Mouse (Mus musculus) splenic B cell, adult 2 months (primary cell): ENCODE measurements around the gene Hp1bp3.

Experiments used
- DNase-seq: peaks from one replicate; pipeline ENCODE4 v3.0.0-alpha.2; 2011; ENCODE audit warnings: low read depth, low spot score
- H3K27me3 ChIP-seq: 2 replicates; pipeline ENCODE4 v1.6.1; 2012; ENCODE audit warnings: mild to moderate bottlenecking, low read length, moderate library complexity, mixed read lengths; ENCODE audit not compliant: control insufficient read depth, poor library complexity, insufficient read depth, severe bottlenecking
- H3K36me3 ChIP-seq: 2 replicates; pipeline ENCODE4 v1.6.1; 2012; ENCODE audit warnings: mild to moderate bottlenecking, low read length, moderate library complexity, mixed read lengths; ENCODE audit not compliant: control insufficient read depth, poor library complexity, insufficient read depth, severe bottlenecking

Gene Hp1bp3

DNA sequence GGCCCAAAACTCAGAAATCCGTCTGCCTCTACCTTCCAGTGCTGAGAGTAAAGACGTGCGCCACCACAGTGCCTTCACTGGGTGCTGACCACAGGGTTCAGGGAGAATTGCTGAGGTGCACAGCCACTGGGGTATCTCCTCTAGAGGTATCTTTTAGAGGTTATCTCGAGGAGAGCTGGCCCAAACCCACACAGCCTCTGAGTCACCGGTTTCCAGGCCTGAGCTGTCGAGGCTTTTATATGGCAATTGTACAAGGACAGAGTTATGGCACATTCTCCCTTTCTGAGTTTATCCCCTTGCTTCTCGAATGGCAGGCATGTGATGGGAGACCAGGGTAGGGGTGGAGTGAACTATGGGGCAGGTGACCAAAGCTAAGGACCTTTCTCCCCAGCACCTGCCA is 42.6 kb downstream of the Hp1bp3 start:
- H3K27me3 ChIP-seq: no peaks in the 10 kb centered on the region
- H3K36me3 ChIP-seq: no peaks in the 10 kb centered on the region
- no peak for DNase-seq

DNA sequence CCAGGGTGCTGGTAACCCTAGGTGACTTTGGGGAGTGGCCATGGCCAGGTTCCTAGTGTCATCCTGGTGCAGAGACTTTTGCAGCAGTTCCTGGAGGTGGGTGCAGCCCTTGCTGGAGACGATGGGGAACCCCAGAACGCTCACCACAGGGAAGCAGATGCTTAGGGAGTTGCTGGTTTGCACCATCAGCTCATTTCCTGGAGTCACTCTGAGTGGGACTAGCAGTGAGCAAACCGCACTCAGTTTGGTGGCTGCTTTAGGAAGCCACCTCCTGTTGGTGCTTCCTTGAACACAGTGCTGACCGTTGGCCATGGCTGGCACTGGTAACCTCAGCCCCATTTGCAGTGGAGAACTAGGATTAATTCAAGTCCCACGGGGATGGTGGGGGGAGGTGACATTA is 43.4 kb downstream of the Hp1bp3 start:
- no peaks in the 10 kb centered on the region for H3K27me3 ChIP-seq
- no peaks in the 10 kb centered on the region for H3K36me3 ChIP-seq
- DNase-seq: no peak

DNA sequence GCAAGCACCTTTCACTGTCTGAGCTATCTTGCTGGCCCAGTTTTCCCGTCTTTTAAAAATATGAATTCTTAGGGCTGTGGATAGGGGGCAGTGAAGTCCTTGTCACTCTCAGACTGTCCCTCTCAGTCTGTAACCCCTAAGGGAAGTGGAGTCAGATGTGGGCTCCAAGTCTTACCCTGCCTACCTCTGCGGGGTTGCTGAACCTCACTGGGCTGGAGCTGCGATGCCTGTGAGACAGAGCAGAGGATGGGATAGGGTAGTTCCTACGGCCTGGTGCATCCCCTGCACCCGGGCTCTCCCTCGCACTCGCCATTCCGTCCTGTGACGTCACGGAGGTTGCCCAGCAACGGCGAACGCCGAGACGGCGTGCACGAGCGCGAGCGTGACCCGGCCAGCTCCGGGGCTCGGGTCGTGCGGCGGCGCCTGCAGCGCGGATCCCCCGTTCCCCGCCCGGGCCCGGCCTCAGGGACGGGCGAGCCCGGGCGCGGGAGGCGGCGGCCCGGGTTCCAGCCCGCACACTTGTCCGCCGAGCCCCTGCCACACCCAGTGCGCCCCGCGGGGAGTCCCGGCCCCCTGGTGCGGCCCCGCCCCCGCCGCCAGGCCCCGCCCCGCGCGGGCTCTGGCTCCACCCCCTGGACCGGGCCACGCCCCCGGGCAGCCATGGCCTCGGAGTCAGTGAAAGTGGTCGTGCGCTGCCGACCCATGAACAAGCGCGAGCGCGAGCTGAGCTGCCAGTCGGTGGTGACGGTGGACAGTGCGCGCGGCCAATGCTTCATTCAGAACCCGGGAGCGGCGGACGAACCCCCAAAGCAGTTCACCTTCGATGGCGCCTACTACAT is 46.0 kb downstream of the Hp1bp3 start:
- DNase-seq: peak; percentile 91
- Histone ChIP-seq H3K36me3 (no peaks in the 10 kb centered on the region), H3K27me3 (no peaks in the 10 kb centered on the region)

DNA sequence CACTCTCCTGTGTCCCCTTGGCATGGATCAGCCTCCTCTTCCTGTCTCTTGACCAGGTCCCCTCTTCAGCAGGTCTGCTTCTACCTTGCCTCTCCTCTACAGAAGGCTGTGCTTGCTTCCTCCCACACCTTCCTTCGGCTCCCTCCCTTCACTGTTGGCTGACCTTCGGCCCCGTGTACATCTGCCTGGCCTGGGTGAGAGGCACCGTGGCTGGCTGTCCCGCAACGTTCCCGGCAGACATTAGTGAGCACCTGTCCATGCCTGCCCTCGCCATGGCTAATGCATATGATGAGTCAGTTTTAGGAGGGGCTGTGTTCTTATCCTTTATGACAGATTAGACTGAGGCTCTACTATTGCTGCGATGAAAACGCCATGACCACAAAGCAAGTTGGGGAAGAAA is 51.8 kb downstream of the Hp1bp3 start:
- Histone ChIP-seq H3K36me3 (no peaks in the 10 kb centered on the region), H3K27me3 (no peaks in the 10 kb centered on the region)
- DNase-seq: no peak

DNA sequence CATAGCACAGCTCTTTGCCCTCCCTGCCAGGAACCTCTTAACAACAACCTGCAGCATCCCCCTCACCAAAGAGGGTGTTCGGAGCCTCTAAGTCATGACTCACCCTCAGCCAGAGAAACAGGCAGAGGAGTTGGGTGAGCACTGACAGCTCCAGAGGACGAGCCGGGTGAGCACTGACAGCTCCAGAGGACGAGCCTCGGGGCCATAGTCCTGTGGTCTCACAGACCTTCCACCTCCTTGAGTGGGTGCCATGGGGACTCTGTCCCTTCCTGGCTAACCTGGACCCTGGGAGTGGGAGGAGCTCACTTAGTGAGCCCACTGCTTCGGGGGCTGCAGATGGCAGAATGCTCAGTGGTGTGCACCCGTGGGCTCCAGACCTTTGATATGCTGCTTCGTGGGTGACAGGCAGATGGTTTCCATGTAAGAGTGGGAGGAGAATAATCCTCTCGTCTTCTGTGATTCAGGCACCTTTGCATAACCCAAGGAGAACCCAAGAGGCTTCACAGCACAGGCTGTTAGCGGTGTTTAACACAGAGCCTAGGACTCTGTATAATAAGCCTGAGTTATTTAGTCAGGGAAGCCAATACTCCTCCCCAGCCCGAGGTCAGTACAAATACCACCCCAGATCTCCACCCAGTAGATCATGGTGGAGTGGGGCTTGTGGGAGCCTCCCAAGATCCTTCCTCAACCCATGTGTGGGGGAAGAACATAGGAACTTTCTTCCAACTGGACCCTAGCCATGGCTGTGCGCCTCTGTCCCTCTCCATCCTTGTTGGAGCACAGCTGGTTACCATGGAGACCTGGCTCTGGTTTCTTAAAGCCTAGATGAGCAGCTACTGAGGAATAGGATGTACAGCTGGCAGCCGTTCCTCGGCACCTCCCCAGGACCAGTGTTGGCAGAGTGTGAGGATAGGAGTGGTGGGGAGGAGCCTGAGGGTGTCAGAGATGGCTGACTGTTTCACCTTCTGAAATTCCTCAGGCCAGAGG is 56.2 kb downstream of the Hp1bp3 start:
- H3K27me3 ChIP-seq: no peaks in the 10 kb centered on the region
- no peak for DNase-seq
- H3K36me3 ChIP-seq: no peaks in the 10 kb centered on the region

DNA sequence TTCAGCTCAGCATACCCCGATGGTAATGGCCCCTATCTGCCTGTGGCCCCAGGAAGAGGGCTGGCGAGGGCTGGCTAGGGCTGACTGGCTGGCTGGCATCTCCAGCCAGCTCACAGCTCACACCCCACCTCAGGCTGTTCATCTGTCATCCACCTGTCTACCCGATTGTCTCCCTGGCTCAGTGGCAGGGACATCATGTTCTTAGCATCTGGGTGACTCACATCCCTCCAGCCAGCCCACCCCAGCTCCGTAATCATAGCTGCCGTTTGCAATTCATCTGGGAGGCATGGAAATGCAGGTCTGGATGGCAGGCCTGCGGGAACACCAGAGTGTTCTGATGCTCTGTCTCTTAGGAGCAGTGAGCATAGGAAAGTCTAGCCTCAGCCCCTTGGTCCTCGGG is 62.2 kb downstream of the Hp1bp3 start:
- H3K36me3 ChIP-seq: no peaks in the 10 kb centered on the region
- no peak for DNase-seq
- H3K27me3 ChIP-seq: no peaks in the 10 kb centered on the region

DNA sequence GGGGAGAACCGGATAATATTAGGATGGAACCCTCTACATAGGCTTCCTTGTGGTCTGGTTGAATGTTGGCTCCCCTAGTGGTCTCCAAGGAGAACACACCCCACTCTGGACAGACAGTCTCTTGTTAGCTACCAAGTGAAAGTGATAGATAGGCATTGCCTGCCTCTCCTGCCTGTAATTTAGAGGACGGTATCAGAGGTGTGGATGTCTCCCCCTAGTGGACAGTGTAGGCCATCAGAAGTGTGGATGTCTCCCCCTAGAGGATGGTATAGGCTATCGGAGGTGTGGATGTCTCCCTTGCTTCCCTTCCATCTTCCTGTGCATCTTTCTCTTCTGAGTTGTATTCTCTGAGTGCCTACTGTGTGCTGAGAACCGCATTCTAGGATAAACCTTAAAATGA is 66.7 kb downstream of the Hp1bp3 start:
- DNase-seq: peak; percentile 93
- H3K27me3 ChIP-seq: no peaks in the 10 kb centered on the region

DNA sequence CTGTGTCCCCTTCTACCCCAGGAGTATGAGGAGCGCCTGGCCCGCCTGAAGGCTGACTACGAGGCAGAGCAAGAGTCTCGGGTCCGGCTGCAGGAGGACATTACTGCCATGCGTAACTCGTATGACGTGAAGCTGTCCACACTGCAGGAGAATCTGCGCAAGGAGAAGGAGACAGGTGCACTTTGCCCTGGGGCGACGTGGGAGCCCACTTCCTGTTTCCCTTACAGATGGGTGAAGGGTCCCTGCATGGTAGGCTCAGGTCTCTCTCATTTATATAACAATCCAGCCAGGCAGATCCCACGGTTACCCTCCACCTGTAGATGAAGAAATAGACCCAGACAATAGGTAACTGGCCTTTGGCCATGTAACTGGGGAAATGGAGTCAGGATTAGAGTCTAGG is 70.3 kb downstream of the Hp1bp3 start:
- no peak for DNase-seq
- Histone ChIP-seq H3K27me3 (no peaks in the 10 kb centered on the region), H3K36me3 (no peaks in the 10 kb centered on the region)

More for the DNA sequence above, 66.7 kb downstream of the Hp1bp3 start:
- H3K36me3 ChIP-seq: no peaks in the 10 kb centered on the region

DNA sequence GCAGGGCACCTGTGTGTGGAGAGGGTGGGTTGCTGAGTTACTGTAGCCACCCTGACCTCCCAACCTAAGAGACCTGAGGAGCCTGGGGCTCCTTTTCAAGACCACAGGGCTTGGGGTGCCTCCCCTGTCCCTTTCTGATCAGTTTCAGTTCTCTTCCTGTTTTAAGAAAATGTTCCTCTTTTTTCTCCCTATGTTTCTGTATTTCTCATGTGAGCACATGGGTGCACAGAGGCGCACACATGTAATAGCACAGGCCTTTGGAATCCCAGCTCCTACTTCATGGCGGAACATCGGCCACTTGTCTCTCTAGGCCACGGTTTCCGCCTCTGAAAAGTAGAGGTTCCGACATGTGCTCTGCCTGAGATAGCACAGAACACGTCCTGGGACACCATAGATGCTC is 72.6 kb downstream of the Hp1bp3 start:
- no peaks in the 10 kb centered on the region for H3K36me3 ChIP-seq
- H3K27me3 ChIP-seq: no peaks in the 10 kb centered on the region
- no peak for DNase-seq

DNA sequence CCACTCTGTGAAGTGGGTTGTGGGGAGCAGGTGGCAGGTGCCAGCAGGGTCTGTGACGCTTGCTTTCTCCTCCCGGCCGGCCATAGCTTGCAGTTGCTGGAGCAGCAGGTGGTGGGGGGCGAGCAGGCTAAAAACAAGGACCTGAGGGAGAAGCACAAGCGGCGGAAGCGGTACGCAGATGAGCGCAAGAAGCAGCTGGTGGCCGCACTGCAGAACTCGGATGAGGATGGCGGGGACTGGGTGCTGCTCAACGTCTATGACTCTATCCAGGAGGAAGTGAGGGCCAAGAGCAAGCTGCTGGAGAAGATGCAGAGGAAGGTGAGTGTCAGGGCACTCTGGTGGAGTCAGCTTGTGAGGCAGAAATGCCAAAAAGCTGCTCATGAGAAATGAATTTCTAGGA is 75.9 kb downstream of the Hp1bp3 start:
- Histone ChIP-seq H3K27me3 (no peaks in the 10 kb centered on the region), H3K36me3 (no peaks in the 10 kb centered on the region)
- no peak for DNase-seq

DNA sequence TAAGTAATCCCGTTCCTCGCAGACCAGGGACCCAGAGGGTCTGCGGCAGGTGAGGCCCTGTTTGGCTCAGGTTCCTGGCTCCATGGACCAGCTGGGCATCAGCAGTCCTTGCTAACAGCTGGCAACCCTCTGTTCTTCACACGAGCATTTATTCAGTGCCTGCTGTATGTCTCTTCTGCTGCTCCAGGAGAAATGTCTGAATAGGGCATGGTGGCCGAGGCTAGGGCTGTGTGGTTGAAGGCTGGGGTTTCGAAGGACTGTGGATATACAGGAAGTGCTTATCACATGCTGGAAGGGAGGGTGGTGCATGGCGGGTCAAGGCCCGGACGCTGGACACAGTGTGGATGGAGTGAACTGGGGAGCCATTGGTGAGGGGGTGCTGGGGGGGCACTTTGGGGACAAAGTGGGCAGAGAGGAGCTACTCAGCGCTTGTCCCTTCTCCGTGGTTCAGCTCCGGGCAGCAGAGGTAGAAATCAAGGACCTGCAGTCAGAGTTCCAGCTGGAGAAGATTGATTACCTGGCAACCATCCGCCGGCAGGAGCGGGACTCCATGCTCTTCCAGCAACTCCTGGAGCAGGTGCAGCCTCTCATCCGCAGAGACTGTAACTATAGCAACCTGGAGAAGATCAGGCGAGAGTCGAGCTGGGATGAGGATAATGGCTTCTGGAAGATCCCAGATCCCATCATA is 77.3 kb downstream of the Hp1bp3 start:
- Histone ChIP-seq H3K27me3 (no peaks in the 10 kb centered on the region), H3K36me3 (no peaks in the 10 kb centered on the region)
- no peak for DNase-seq

DNA sequence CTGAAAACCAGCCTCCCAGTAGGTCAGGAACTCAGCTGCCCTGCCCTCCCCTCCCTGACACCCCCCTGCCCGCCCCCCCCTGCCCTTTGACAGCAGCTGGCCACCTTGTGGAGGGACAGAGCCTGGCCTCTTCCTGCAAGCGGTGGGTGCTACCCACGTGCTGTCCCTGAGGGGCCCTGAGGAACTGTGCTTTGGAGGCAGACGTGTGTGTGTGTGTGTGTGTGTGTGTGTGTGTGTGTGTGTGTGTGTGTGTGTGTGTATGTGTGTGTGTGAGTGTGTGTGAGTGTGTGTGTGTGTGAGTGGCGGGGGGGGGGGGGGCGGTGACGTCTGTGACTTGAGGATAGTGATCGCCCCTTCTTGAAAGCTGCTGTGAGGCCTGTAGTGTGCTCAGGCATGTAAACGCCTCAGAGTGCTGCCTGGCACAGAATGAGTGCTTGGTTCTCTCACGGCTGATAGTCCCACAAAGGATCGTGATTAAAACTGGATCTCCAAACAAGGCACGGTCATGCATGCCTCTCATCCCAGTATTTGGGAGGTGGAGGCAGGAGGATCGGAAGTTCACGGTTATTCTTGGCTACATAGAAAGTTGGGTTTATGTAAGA is 78.0 kb downstream of the Hp1bp3 start:
- Histone ChIP-seq H3K36me3 (no peaks in the 10 kb centered on the region), H3K27me3 (no peaks in the 10 kb centered on the region)
- DNase-seq: no peak
